Mouse (Mus musculus): ENCODE data around the gene Arrdc5. TPM values are rescaled to one million over a fixed set of nuclear protein-coding genes. Genes with fewer than 3 reads are reported as not detected.
"Not testable (repeated sequence)": the region's sequence is repeated elsewhere in the genome, so short reads cannot be mapped to it uniquely, and the experiment has no call there.

The Arrdc5 gene
- polyA plus RNA-seq, 2 experiments, result not detected

DNA sequence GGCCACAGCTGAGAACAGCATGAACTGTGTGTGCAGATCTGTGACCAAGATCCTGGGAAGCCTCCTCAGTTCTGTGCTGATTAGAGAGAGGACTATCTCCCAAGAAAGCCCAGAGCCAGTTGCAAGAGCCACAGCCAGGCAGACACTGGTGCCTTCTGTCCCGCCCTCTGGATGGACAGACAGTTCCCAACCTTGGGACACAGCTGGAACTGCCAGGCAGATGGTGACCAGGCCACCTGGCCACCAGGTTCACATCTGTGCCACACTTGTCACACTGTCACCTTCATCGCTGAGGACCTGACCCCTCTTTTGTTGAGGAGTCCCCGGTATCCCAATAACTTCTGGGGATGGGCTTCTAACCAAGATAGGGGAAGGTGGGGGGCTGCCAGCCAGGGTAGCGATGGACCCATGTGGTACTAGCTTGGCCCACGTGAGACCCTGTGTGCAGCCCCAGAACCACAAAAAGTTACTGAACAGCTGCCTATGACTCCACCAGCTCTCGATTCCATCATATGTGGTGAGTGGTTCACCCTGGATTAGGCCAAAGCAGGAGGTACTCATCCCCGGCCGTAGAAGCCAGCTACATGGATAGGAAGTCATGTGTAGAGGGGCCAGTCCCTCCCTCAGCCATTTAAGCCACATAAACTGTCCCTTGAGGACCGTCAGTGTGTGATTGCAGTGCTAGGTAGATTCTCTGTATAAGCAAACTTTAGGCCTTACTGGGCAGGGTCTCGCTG lies 40.6 kb downstream of the Arrdc5 start:
- no peak for TF ChIP-seq POLR2A (IDR thresholded peaks at IDR 0.05; ENCODE audit: borderline replicate concordance, extremely low read depth, insufficient read depth, insufficient read length)
- Histone ChIP-seq H3K36me3 (ENCODE audit: control insufficient read depth, insufficient read depth, low read length) (peaks cover 47% of the 10 kb centered on the region), H3K4me1 (ENCODE audit: control insufficient read depth, insufficient read depth, low read length) (peaks cover 11% of the 10 kb centered on the region; the same call in 1 of the 2 replicates), H3K27me3 (ENCODE audit: control insufficient read depth, insufficient read depth, low read length) (no peaks in the 10 kb centered on the region), H3K4me2 (replicated peaks; ENCODE audit: low read depth, low read length, severe bottlenecking) (0 out of 2 replicates have a peak overlapping the region, but pooled peaks have one; percentile 3), H3K27ac (replicated peaks; ENCODE audit: low read depth, low read length) (no peak overlapping the region), H3K9me3 (ENCODE audit: control insufficient read depth, low read length) (no peaks in the 10 kb centered on the region), H3K9ac (ENCODE audit: low read depth, low read length, severe bottlenecking) (peak overlapping the region; percentile 16; the same call in 1 of the 2 replicates), H3K4me3 (replicated peaks; ENCODE audit: low read length) (no peak overlapping the region)
- ATAC-seq (ENCODE audit: low FRiP score, low read depth), result no peak
- 90% methylated on average over 10 of the region's 10 CpGs for WGBS
- no peak for DNase-seq (ENCODE audit: low spot score)

DNA sequence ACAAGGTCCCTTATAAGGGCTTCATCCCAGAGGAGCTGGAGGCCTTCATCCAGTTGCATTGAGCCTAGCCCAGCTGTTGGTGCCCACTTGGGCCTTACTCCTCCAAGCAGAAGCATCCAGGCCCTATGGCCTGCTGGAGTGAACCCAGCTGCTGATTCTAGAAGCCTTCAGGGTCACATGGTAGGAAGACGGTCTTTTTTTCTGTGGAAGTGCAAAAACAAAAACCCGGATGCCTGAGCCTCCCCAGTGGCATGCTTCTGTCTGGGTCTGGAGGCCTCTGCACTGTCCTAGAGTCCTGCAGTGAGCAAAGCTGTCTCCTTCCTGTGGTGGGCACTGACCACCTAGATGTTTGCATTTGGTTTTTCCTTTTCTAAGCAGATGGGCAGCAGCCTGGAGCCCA lies 41.3 kb downstream of the Arrdc5 start:
- not testable (repeated sequence) for H3K9me3 ChIP-seq (ENCODE audit: control insufficient read depth, low read length); ATAC-seq (ENCODE audit: low FRiP score, low read depth); H3K27me3 ChIP-seq (ENCODE audit: control insufficient read depth, insufficient read depth, low read length); H3K4me3 ChIP-seq (replicated peaks; ENCODE audit: low read length); H3K27ac ChIP-seq (replicated peaks; ENCODE audit: low read depth, low read length); H3K9ac ChIP-seq (ENCODE audit: low read depth, low read length, severe bottlenecking); H3K4me2 ChIP-seq (replicated peaks; ENCODE audit: low read depth, low read length, severe bottlenecking); DNase-seq (ENCODE audit: low spot score)
- Histone ChIP-seq H3K36me3 (ENCODE audit: control insufficient read depth, insufficient read depth, low read length) (peaks cover 47% of the 10 kb centered on the region), H3K4me1 (ENCODE audit: control insufficient read depth, insufficient read depth, low read length) (peaks cover 11% of the 10 kb centered on the region; the same call in 1 of the 2 replicates)
- WGBS, result 79% methylated on average over 2 of the region's 2 CpGs

- H3K27me3 ChIP-seq (ENCODE audit: control insufficient read depth, insufficient read depth, low read length); H3K4me2 ChIP-seq (replicated peaks; ENCODE audit: low read depth, low read length, severe bottlenecking); H3K9ac ChIP-seq (ENCODE audit: low read depth, low read length, severe bottlenecking); H3K27ac ChIP-seq (replicated peaks; ENCODE audit: low read depth, low read length); H3K4me3 ChIP-seq (replicated peaks; ENCODE audit: low read length); ATAC-seq (ENCODE audit: low FRiP score, low read depth); DNase-seq (ENCODE audit: low spot score); H3K9me3 ChIP-seq (ENCODE audit: control insufficient read depth, low read length): not testable (repeated sequence)
- 90% methylated on average over 16 of the region's 19 CpGs for WGBS
- Histone ChIP-seq H3K4me1 (ENCODE audit: control insufficient read depth, insufficient read depth, low read length) (peaks cover 11% of the 10 kb centered on the region; the same call in 1 of the 2 replicates), H3K36me3 (ENCODE audit: control insufficient read depth, insufficient read depth, low read length) (peaks cover 47% of the 10 kb centered on the region)
Measured at GRCm38 (mm10) chr17:56258269-56258668, 41.8 kb downstream of the Arrdc5 start.

- no peak for DNase-seq (ENCODE audit: low spot score)
- peaks cover 41% of the 10 kb centered on the region for H3K36me3 ChIP-seq (ENCODE audit: control insufficient read depth, insufficient read depth, low read length)
- H3K4me2 ChIP-seq (replicated peaks; ENCODE audit: low read depth, low read length, severe bottlenecking), result peak overlapping the region; percentile 81
- H3K27ac ChIP-seq (replicated peaks; ENCODE audit: low read depth, low read length), result no peak overlapping the region
- TF ChIP-seq POLR2A (IDR thresholded peaks at IDR 0.05; ENCODE audit: borderline replicate concordance, extremely low read depth, insufficient read depth, insufficient read length), result no peak
- H3K27me3 ChIP-seq (ENCODE audit: control insufficient read depth, insufficient read depth, low read length), result no peaks in the 10 kb centered on the region
- peak overlapping the region; percentile 55 for H3K9ac ChIP-seq (ENCODE audit: low read depth, low read length, severe bottlenecking)
- peak overlapping the region; percentile 65 for H3K4me3 ChIP-seq (replicated peaks; ENCODE audit: low read length)
- ATAC-seq (ENCODE audit: low FRiP score, low read depth), result no peak
- H3K4me1 ChIP-seq (ENCODE audit: control insufficient read depth, insufficient read depth, low read length), result peaks cover 11% of the 10 kb centered on the region; the same call in 1 of the 2 replicates
- H3K9me3 ChIP-seq (ENCODE audit: control insufficient read depth, low read length), result no peaks in the 10 kb centered on the region
- 11% methylated on average over 48 of the region's 58 CpGs for WGBS
Measured at GRCm38 (mm10) chr17:56257181-56257894, 42.7 kb downstream of the Arrdc5 start.

DNA sequence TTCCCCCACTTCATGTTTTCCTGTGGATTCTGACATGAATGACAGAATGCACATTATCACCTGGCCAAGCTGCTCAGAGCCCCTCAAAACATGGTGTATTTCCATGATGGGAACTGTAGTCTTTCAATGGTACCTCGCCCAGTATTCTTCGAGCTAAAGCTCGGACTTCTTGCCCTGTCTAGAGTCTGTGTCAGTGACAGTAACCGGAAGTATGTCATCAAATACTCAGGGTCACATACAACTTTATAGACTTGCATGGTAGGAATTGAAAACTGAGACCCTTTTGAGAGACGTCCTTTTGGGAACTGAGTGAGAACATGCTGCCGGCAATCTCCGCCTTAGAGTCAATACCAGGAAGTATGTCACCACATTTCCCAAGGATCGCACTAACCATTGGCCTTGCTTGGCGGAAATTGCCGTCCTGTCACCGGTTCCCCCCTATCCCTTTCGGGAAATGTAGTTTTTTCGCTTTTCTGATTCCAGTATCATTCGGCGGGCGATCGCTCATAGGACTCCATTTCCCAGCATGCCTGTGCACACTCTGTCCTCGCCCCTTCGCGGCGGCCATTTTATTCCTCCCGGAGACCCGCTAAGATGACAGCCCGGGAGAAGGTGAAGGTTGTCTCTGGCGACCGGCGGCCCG lies 43.7 kb downstream of the Arrdc5 start, which contains the start of gene Fem1a:
Gene Fem1a, plus strand, starts transcription at position 572 of the 643 bp plus-strand sequence.
- H3K9me3 ChIP-seq (ENCODE audit: control insufficient read depth, low read length), result no peaks in the 10 kb centered on the region
- ATAC-seq (ENCODE audit: low FRiP score, low read depth), result peak; percentile 92
- DNase-seq (ENCODE audit: low spot score), result peak; percentile 99
- H3K4me2 ChIP-seq (replicated peaks; ENCODE audit: low read depth, low read length, severe bottlenecking), result peak within 1 kb of the TSS; percentile 81
- H3K4me1 ChIP-seq (ENCODE audit: control insufficient read depth, insufficient read depth, low read length), result peaks cover 11% of the 10 kb centered on the region; the same call in 1 of the 2 replicates
- whole genome bisulfite sequencing, result under 1% methylated on average over 28 of the region's 28 CpGs
- peak within 1 kb of the TSS; percentile 65 for H3K4me3 ChIP-seq (replicated peaks; ENCODE audit: low read length)
- peaks cover 31% of the 10 kb centered on the region for H3K36me3 ChIP-seq (ENCODE audit: control insufficient read depth, insufficient read depth, low read length)
- peak within 1 kb of the TSS; percentile 82 for H3K27ac ChIP-seq (replicated peaks; ENCODE audit: low read depth, low read length)
- H3K9ac ChIP-seq (ENCODE audit: low read depth, low read length, severe bottlenecking), result peak within 1 kb of the TSS; percentile 55
- no peak for TF ChIP-seq POLR2A (IDR thresholded peaks at IDR 0.05; ENCODE audit: borderline replicate concordance, extremely low read depth, insufficient read depth, insufficient read length)
- H3K27me3 ChIP-seq (ENCODE audit: control insufficient read depth, insufficient read depth, low read length), result no peaks in the 10 kb centered on the region

Measured in limb, embryonic 14.5 days (tissue).